Mouse (Mus musculus): Measurements from ENCODE around the gene Extl2. TPM values are rescaled to one million over a fixed set of nuclear protein-coding genes. Genes with fewer than 3 reads are reported as not detected.

Gene Extl2
- 5.7 and 8.3 TPM in 2 replicates for polyA plus RNA-seq (2015; fragmentation: Nextera tagmentation; extraction: Ambion mirVana)

DNA sequence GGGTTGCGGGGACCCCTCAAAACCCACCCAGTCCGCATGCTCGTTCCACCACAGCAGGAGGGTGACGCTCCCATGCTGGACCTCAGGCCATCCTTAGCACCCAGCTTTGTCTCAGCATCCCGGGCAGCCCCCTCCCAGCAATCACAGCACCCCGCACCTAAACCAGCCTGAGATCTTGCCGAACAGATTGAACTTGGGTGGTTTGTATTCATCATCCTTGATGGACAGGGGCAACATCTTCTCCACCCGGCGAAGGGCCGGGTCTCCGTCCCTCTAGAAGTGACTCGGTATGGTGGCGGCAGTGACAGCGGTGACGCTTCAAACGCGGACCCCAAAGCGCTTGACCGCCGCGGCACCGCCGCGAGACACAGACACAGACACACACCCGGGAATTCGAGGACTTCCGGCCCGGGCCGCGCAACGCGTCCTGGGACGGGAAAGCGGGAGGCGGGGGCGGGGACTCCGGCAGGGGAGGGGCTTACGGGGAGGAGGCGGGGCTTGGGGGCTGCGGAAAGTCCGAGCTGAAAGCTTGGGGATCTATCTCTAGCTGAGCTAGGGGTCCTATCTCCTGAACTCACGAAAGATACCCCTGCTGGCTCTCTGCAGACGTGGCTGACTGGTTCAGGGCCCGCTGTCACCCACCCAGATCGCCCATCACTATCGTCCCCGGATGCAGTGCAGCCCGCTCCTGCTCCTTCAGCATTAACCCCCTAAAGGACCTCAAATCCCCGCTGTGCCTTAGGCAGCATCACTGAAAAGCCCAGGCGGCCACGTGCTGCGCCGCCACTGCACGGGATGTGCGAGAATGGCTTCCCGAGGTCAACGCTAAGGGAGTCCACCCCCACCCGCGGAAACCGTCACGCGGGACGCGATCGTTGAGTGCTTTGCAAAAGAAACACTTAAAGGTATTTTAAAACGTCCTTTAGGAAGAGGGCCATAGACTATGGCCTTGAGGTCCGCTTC, at the start of gene Extl2, which contains the start of gene Slc30a7:
TSS of gene Extl2 (plus strand) at position 485 of the 963 bp plus-strand sequence.
TSS of gene Slc30a7 (minus strand) at position 429 of the 963 bp plus-strand sequence.

Other genes starting within 250 kb of the Extl2 start
- gene Dph5, start 119.6 kb upstream of the Extl2 start, polyA plus RNA-seq (2015; fragmentation: Nextera tagmentation; extraction: Ambion mirVana) = 26.8 and 28.4 TPM in 2 replicates
- 13.4 and 15.0 TPM in 2 replicates for gene Slc30a7, start 56 bp upstream of the Extl2 start, polyA plus RNA-seq (2015; fragmentation: Nextera tagmentation; extraction: Ambion mirVana)
- 70.4 and 93.5 TPM in 2 replicates for gene Vcam1, start 122.2 kb downstream of the Extl2 start, polyA plus RNA-seq (2015; fragmentation: Nextera tagmentation; extraction: Ambion mirVana)
- 3.1 and 4.8 TPM in 2 replicates for gene Gpr88, start 246.0 kb downstream of the Extl2 start, polyA plus RNA-seq (2015; fragmentation: Nextera tagmentation; extraction: Ambion mirVana)